In genomic region chr5:132485994-132486393, GRCm38 (mm10) we compare ENCODE assay signal across 29 mouse cellular contexts. TPM values are rescaled to one million over a fixed set of nuclear protein-coding genes. Genes with fewer than 3 reads are reported as not detected.
DNase-seq lines count a peak whose midpoint lies in the region; ATAC-seq and TF ChIP-seq lines count a peak whose summit lies in the region.
"Had no signal": no experiment of that assay in that cellular context is flagged by ENCODE, and none has a peak within 500 bp of the region (broad histone marks: within the 10 kb centered on the region; RNA-seq: fewer than 3 reads in every experiment).

No protein-coding gene starts in this region.

- peaks cover 2% of the 10 kb centered on the region for H3K36me3 ChIP-seq in heart, adult 2 months (ENCODE audit: control insufficient read depth, insufficient read depth, low read length)
- H3K36me3 ChIP-seq in lung, postnatal 0 days (ENCODE audit: insufficient read depth, low read length) = no peaks in the 10 kb centered on the region
- H3K36me3 ChIP-seq: embryonic facial prominence, embryonic 13.5 days; embryonic facial prominence, embryonic 15.5 days; forebrain, embryonic 10.5 days; forebrain, embryonic 12.5 days; G1E had no signal

- no peaks in the 10 kb centered on the region for H3K9me3 ChIP-seq in lung, postnatal 0 days (ENCODE audit: low read length)
- H3K9me3 ChIP-seq: embryonic facial prominence, embryonic 13.5 days; embryonic facial prominence, embryonic 15.5 days; forebrain, embryonic 10.5 days; forebrain, embryonic 12.5 days; G1E had no signal

- H3K27ac ChIP-seq in gastrocnemius, adult 2 months = peak overlapping the region; percentile 28
- H3K27ac ChIP-seq in heart, adult 2 months = peak overlapping the region; percentile 63
- no peak overlapping the region for H3K27ac ChIP-seq in lung, postnatal 0 days (ENCODE audit: low read length)
- H3K27ac ChIP-seq: embryonic facial prominence, embryonic 13.5 days; embryonic facial prominence, embryonic 15.5 days; forebrain, embryonic 10.5 days; forebrain, embryonic 12.5 days had no signal

- no peak overlapping the region for H3K4me2 ChIP-seq in lung, postnatal 0 days (replicated peaks; ENCODE audit: low read depth, low read length)
- H3K4me2 ChIP-seq: embryonic facial prominence, embryonic 13.5 days; embryonic facial prominence, embryonic 15.5 days; forebrain, embryonic 12.5 days had no signal

- peaks cover 14% of the 10 kb centered on the region for H3K4me1 ChIP-seq in heart, adult 2 months (ENCODE audit: control insufficient read depth, insufficient read depth, low read length)
- peaks cover 15% of the 10 kb centered on the region; the same call in 1 of the 2 replicates for H3K4me1 ChIP-seq in lung, postnatal 0 days (ENCODE audit: insufficient read depth, low read depth, low read length)

- TF ChIP-seq POLR2A in heart, adult 2 months (IDR thresholded peaks at IDR 0.05; ENCODE audit: insufficient read depth, low read depth, low read length) = no peak

- ATAC-seq in lung, postnatal 0 days = no peak
- ATAC-seq: activated CD4-positive, CD25-positive, alpha-beta regulatory T cell, adult 4 months; CD4-positive, CD25-positive, alpha-beta regulatory T cell, adult 4 months; forebrain, embryonic 14.5 days; forebrain, embryonic 16.5 days; Patski had no signal

- H3K9ac ChIP-seq in heart, adult 2 months (ENCODE audit: low read depth, low read length) = no peak overlapping the region
- H3K9ac ChIP-seq in lung, postnatal 0 days (replicated peaks; ENCODE audit: low read depth) = no peak overlapping the region
- H3K9ac ChIP-seq: embryonic facial prominence, embryonic 13.5 days; embryonic facial prominence, embryonic 15.5 days; forebrain, embryonic 12.5 days had no signal

- peak; percentile 90; the same call in 1 of the 2 replicates for TF ChIP-seq EP300 in heart, adult 2 months (IDR thresholded peaks at IDR 0.05; ENCODE audit: insufficient read depth, low read depth, low read length)
- peak; percentile 75; the same call in 1 of the 2 replicates for TF ChIP-seq EP300 in lung, postnatal 0 days (IDR thresholded peaks at IDR 0.05)

- no peaks in the 10 kb centered on the region for H3K27me3 ChIP-seq in heart, adult 2 months (ENCODE audit: control insufficient read depth, insufficient read depth, low read length)
- H3K27me3 ChIP-seq in lung, postnatal 0 days (replicated peaks; ENCODE audit: insufficient read depth, low read length) = no peaks in the 10 kb centered on the region
- H3K27me3 ChIP-seq: CH12.LX; embryonic facial prominence, embryonic 13.5 days; embryonic facial prominence, embryonic 15.5 days; forebrain, embryonic 12.5 days; Patski had no signal

- DNase-seq in gastrocnemius, adult 2 months = no peak
- DNase-seq in gastrocnemius, adult 8-10 months (ENCODE audit: low spot score in 2 of 2) = no peak
- DNase-seq in heart, adult 2 months = no peak
- DNase-seq in heart, postnatal 36 days = no peak
- no peak for DNase-seq in lung, postnatal 0 days (ENCODE audit: low spot score)
- no peak for DNase-seq in lung, postnatal 36 days
- DNase-seq: adrenal gland, adult 8-10 months; adrenal gland, postnatal 14 days; adrenal gland, postnatal 36 days; B cell, adult 2 months; cerebellum, adult 11 months; cerebellum, adult 18-20 months; cerebellum, adult 8-10 months; cerebellum, adult 9-11 months; cerebellum, postnatal 14 days; cerebellum, postnatal 36 days; embryo, embryonic 11 days had no signal

- TF ChIP-seq CTCF in gastrocnemius, adult 2 months (IDR thresholded peaks at IDR 0.05) = no peak
- TF ChIP-seq CTCF in heart, adult 2 months (IDR thresholded peaks at IDR 0.05) = no peak
- no peak for TF ChIP-seq CTCF in lung, postnatal 0 days (IDR thresholded peaks at IDR 0.05)

- WGBS in heart, adult 2 months = 59% methylated on average over 6 of the region's 6 CpGs
- WGBS in lung, postnatal 0 days = 76% methylated on average over 6 of the region's 6 CpGs

- H3K79me2 ChIP-seq in heart, adult 2 months (replicated peaks; ENCODE audit: control insufficient read depth, insufficient read depth, low read length) = 0 out of 2 replicates have a peak, but pooled peaks cover 2% of the 10 kb centered on the region

- intact Hi-C loops in gastrocnemius, adult 2 months (cut with DNase I) = no loop called here
- intact Hi-C loops in heart, adult 2 months (cut with DNase I) = loop anchor here (2.0 to 5.0 kb wide), 2 partner anchors 57 to 146 kb away; partner anchors contain the start of gene Auts2
- intact Hi-C loops in heart, postnatal 36 days (cut with DNase I) = loop anchor here (5.0 kb wide), 1 partner anchor 56 kb away; the partner anchor contains the start of gene Auts2

- H3K4me3 ChIP-seq in gastrocnemius, adult 2 months = no peak overlapping the region
- no peak overlapping the region for H3K4me3 ChIP-seq in heart, adult 2 months
- H3K4me3 ChIP-seq in lung, postnatal 0 days (ENCODE audit: low read depth, low read length) = no peak overlapping the region
- H3K4me3 ChIP-seq: embryonic facial prominence, embryonic 13.5 days; embryonic facial prominence, embryonic 15.5 days; erythroblast, embryonic 14.5 days; forebrain, embryonic 10.5 days; forebrain, embryonic 12.5 days had no signal

RNA-seq across cellular contexts. Expression of gene Auts2, which starts 57.1 kb away (rescaled TPM):
- 10 to 100 TPM; 13.0 to 31.1 TPM for total RNA-seq in gastrocnemius, adult 2 months (2021)
- 10 to 100 TPM in 2 of 4 experiments, 1 to 10 TPM in 2; 7.6 to 18.8 (median 12.4) TPM for total RNA-seq in gastrocnemius, adult 8-10 months (2022)
- total RNA-seq in heart, adult 2 months (2021) = 10 to 100 TPM; 28.1 to 35.7 TPM
- 16.9 and 18.2 TPM in 2 replicates for polyA plus RNA-seq in heart, adult 2 months (2012; rRNA removed)
- 10 to 100 TPM; 28.8 to 35.3 TPM for total RNA-seq in heart, postnatal 36 days (2021)
- polyA plus RNA-seq in lung, postnatal 0 days (2015; fragmentation: Nextera tagmentation; extraction: Ambion mirVana) = 4.4 and 6.0 TPM in 2 replicates
- total RNA-seq: CH12.LX had no signal
